Mouse (Mus musculus) thymus, adult 2 months (tissue): ENCODE measurements around the gene Isoc2b. TPM values are rescaled to one million over a fixed set of nuclear protein-coding genes. Genes with fewer than 3 reads are reported as not detected.
"Not testable (repeated sequence)": the region's sequence is repeated elsewhere in the genome, so short reads cannot be mapped to it uniquely, and the experiment has no call there.

Experiments used
- DNase-seq: peaks from one replicate; pipeline ENCODE4 v3.0.0; 2021
- H3K27ac ChIP-seq: fragments of 200-500 bp; 2 replicates; pipeline ENCODE4 v1.5.1; 2012; ENCODE audit warnings: low read length, control low read depth; ENCODE audit not compliant: control insufficient read depth, insufficient read depth
- H3K27me3 ChIP-seq: fragments of 200-500 bp; 2 replicates; pipeline ENCODE4 v1.6.1; 2012; ENCODE audit warnings: mild to moderate bottlenecking, low read length, moderate library complexity, mixed read lengths; ENCODE audit not compliant: control insufficient read depth, insufficient read depth
- H3K36me3 ChIP-seq: fragments of 200-500 bp; 2 replicates; pipeline ENCODE4 v1.6.1; 2012; ENCODE audit warnings: mild to moderate bottlenecking, low read length, moderate library complexity; ENCODE audit not compliant: control insufficient read depth, insufficient read depth
- H3K4me1 ChIP-seq: fragments of 200-500 bp; replicated peaks from 2 replicates; pipeline ENCODE4 v1.6.1; 2012; ENCODE audit warnings: low read length; ENCODE audit not compliant: control insufficient read depth, insufficient read depth
- H3K4me3 ChIP-seq: fragments of 200-500 bp; 2 replicates; pipeline ENCODE4 v1.5.1; 2012; ENCODE audit warnings: mild to moderate bottlenecking, low read length, control low read depth, moderate library complexity; ENCODE audit not compliant: control insufficient read depth, insufficient read depth
- CTCF ChIP-seq: fragments of 200-500 bp; IDR thresholded peaks from 2 replicates; pipeline ENCODE4 v1.5.1; 2012; ENCODE audit warnings: mild to moderate bottlenecking, control low read depth, low read length, moderate library complexity, borderline replicate concordance; ENCODE audit not compliant: control insufficient read depth, poor library complexity, insufficient read depth; ENCODE audit errors: extremely low read depth
- POLR2A ChIP-seq: fragments of 200-500 bp; IDR thresholded peaks from 2 replicates; pipeline ENCODE4 v1.6.1; 2012; ENCODE audit warnings: mild to moderate bottlenecking, low read length, control low read depth, moderate library complexity; ENCODE audit not compliant: control insufficient read depth, poor library complexity, insufficient read depth; ENCODE audit errors: extremely low read depth
- WGBS: fragments of 180-500 bp; shearing (Covaris S2); methylation state at CpG from one replicate; pipeline ENCODE4 v1.1.7; 2018; 5-methylcytosine and 5-hydroxymethylcytosine counted together
- polyA plus RNA-seq: library from polyadenylated mRNA; depleted of rRNA; stranded (reverse); fragments of >200 nt; gene quantifications from 2 replicates; pipeline ENCODE4 v1.2.3, GENCODE M21; 2012

Gene Isoc2b
- polyA plus RNA-seq, 1 experiment = 23.6 TPM

- no peak for DNase-seq
- WGBS = 15% methylated on average over 19 of the region's 19 CpGs
- Histone ChIP-seq H3K4me1 (peaks cover 8% of the 10 kb centered on the region; the same call in 1 of the 2 replicates), H3K27me3 (no peaks in the 10 kb centered on the region), H3K36me3 (no peaks in the 10 kb centered on the region), H3K27ac (peak overlapping the region; percentile 76), H3K4me3 (peak overlapping the region; percentile 18; the same call in 1 of the 2 replicates)
- TF ChIP-seq POLR2A = no peak
- no peak for TF ChIP-seq CTCF
These were observed 29.8 kb upstream of the Isoc2b start for GRCm38 (mm10) chr7:4899649-4900522.

DNA sequence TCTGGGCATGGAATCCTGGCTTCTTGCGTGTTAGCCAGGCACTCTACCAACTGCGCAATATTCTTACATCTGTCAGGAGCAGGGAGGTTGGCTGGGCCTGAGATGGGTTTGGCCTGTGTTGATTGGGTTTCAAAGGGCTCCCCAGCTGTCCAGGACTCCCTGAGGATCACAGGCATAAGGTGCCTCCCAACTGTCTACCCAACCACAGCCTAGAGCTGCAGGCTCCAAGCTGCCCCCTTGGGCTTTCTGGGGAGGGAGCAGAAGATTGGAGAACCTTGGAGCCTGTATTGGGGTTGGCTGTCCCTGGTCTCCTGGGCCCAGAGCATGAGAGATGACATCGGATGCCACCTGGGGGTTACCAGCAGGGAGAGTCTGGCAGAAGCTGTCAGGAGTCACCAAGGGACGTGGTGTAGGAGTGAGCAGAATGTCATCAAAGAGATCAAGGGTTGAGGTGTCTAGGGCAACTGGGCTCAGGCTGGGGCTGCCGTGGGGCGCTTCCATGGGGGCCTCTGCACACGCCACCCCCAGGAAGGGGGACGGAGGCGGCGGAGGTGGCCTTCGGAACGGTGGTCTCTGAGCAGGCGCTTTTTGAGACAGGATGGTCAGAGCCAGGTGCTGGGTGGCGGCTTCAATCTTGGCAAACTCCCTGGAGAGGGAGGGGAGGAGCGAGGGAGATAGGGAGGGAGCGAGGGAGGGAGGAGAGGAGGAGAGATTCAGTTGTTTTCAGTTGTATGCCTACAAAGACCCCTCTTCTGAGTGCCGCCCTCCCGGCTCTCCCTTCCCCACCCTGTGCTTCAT lies 29.0 kb upstream of the Isoc2b start:
- WGBS = 62% methylated on average over 18 of the region's 18 CpGs
- no peak for DNase-seq
- no peak for TF ChIP-seq POLR2A
- TF ChIP-seq CTCF = no peak
- H3K4me1 ChIP-seq = peaks cover 8% of the 10 kb centered on the region; the same call in 1 of the 2 replicates
- no peak overlapping the region for H3K27ac ChIP-seq
- H3K4me3 ChIP-seq = no peak overlapping the region
- no peaks in the 10 kb centered on the region for H3K36me3 ChIP-seq
- no peaks in the 10 kb centered on the region for H3K27me3 ChIP-seq

- H3K27ac ChIP-seq = no peak overlapping the region
- peaks cover 8% of the 10 kb centered on the region; the same call in 1 of the 2 replicates for H3K4me1 ChIP-seq
- H3K27me3 ChIP-seq = no peaks in the 10 kb centered on the region
- H3K4me3 ChIP-seq = no peak overlapping the region
- TF ChIP-seq POLR2A (no peak), CTCF (no peak)
- no peaks in the 10 kb centered on the region for H3K36me3 ChIP-seq
- DNase-seq = no peak
- 91% methylated on average over 11 of the region's 11 CpGs for WGBS
These were observed 25.1 kb upstream of the Isoc2b start for GRCm38 (mm10) chr7:4895186-4895585.

DNA sequence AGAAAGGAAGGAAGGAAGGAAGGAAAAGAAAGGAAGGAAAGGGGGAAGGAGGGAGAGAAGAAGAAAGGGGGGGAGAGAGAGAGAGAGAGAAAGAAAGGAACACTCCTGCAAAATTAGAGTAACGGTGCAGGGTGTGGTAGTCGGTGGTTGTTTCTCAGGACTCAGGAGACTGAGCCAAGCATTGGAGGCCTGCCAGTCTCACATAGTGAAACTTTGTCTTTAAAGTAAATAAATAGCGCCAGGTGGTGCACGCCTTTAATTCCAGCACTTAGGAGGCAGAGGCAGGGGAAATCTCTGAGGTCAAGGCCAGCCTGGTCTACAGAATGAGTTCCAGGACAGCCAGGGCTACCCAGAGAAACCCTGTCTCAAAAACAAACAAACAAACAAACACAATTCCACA lies 16.6 kb upstream of the Isoc2b start:
- no peaks in the 10 kb centered on the region for H3K36me3 ChIP-seq
- H3K4me3 ChIP-seq = no peak overlapping the region
- H3K27me3 ChIP-seq = no peaks in the 10 kb centered on the region
- H3K27ac ChIP-seq = no peak overlapping the region
- no peaks in the 10 kb centered on the region for H3K4me1 ChIP-seq
- TF ChIP-seq CTCF (no peak), POLR2A (no peak)
- 86% methylated on average over 4 of the region's 4 CpGs for WGBS
- DNase-seq = no peak

GRCm38 (mm10) chr7:4879036-4879435 lies 9.0 kb upstream of the Isoc2b start:
- not testable (repeated sequence) for H3K27me3 ChIP-seq, H3K27ac ChIP-seq, DNase-seq, H3K36me3 ChIP-seq, H3K4me3 ChIP-seq
- peaks cover 12% of the 10 kb centered on the region for H3K4me1 ChIP-seq
- WGBS = 98% methylated on average over 1 of the region's 1 CpGs

- no peaks in the 10 kb centered on the region for H3K36me3 ChIP-seq
- H3K4me3 ChIP-seq = no peak overlapping the region
- peaks cover 12% of the 10 kb centered on the region for H3K4me1 ChIP-seq
- H3K27ac ChIP-seq = no peak overlapping the region
- peak; percentile 60 for DNase-seq
- no peaks in the 10 kb centered on the region for H3K27me3 ChIP-seq
- TF ChIP-seq POLR2A = no peak
- peak; percentile 53; the same call in 1 of the 2 replicates for TF ChIP-seq CTCF
These were observed 8.1 kb upstream of the Isoc2b start for GRCm38 (mm10) chr7:4878186-4878585.
